Mouse (Mus musculus) megakaryocyte, embryonic 14.5 days (primary cell): ENCODE measurements around the gene Itga5.

Experiments used
- FLI1 ChIP-seq: IDR thresholded peaks from 2 replicates; pipeline ENCODE4 v1.6.1; 2012; ENCODE audit warnings: low read length, inconsistent platforms, mixed read lengths
- GATA1 ChIP-seq: IDR thresholded peaks from 3 replicates; pipeline ENCODE4 v1.6.1; 2012; ENCODE audit warnings: mixed read lengths, low read length, inconsistent platforms, borderline replicate concordance

GRCm38 (mm10) chr15:103308056-103308875, 58.3 kb downstream of the Itga5 start:
- TF ChIP-seq GATA1 = no peak
- TF ChIP-seq FLI1 = no peak
